ENCODE assay signal across 10 mouse cellular contexts in genomic region chr5:124992891-124993290, GRCm38 (mm10). TPM values are rescaled to one million over a fixed set of nuclear protein-coding genes. Genes with fewer than 3 reads are reported as not detected.
DNase-seq lines count a peak whose midpoint lies in the region; ATAC-seq and TF ChIP-seq lines count a peak whose summit lies in the region.
"Had no signal": no experiment of that assay in that cellular context is flagged by ENCODE, and none has a peak within 500 bp of the region (broad histone marks: within the 10 kb centered on the region; RNA-seq: fewer than 3 reads in every experiment).

No protein-coding gene starts in this region.

- no peaks in the 10 kb centered on the region for H3K9me3 ChIP-seq in liver, embryonic 12.5 days (replicated peaks)
- H3K9me3 ChIP-seq in heart, embryonic 10.5 days, result no peaks in the 10 kb centered on the region
- H3K9me3 ChIP-seq in hindbrain, postnatal 0 days (ENCODE audit: low read length), result no peaks in the 10 kb centered on the region

- H3K27me3 ChIP-seq in liver, adult 2 months (ENCODE audit: control insufficient read depth, insufficient read depth, low read length), result no peaks in the 10 kb centered on the region
- H3K27me3 ChIP-seq in liver, embryonic 12.5 days (replicated peaks), result peaks cover 26% of the 10 kb centered on the region
- no peaks in the 10 kb centered on the region for H3K27me3 ChIP-seq in heart, embryonic 10.5 days (ENCODE audit: insufficient read depth, poor library complexity, severe bottlenecking)
- no peaks in the 10 kb centered on the region for H3K27me3 ChIP-seq in hindbrain, postnatal 0 days (ENCODE audit: insufficient read depth, low read length)

- no peaks in the 10 kb centered on the region for H3K4me1 ChIP-seq in liver, adult 2 months (ENCODE audit: control insufficient read depth, insufficient read depth, low read length)
- H3K4me1 ChIP-seq in liver, embryonic 12.5 days, result 0 out of 2 replicates have a peak, but pooled peaks cover 4% of the 10 kb centered on the region
- peaks cover 8% of the 10 kb centered on the region for H3K4me1 ChIP-seq in heart, embryonic 10.5 days
- H3K4me1 ChIP-seq in hindbrain, postnatal 0 days (ENCODE audit: insufficient read depth, low read length), result no peaks in the 10 kb centered on the region

- no peaks in the 10 kb centered on the region for H3K36me3 ChIP-seq in liver, adult 2 months (ENCODE audit: control insufficient read depth, insufficient read depth, low read length)
- H3K36me3 ChIP-seq in liver, embryonic 12.5 days, result no peaks in the 10 kb centered on the region
- no peaks in the 10 kb centered on the region for H3K36me3 ChIP-seq in heart, embryonic 10.5 days
- no peaks in the 10 kb centered on the region for H3K36me3 ChIP-seq in hindbrain, postnatal 0 days (ENCODE audit: insufficient read depth, low read length)

- 62% methylated on average over 11 of the region's 11 CpGs for WGBS in liver, adult 2 months
- 13% methylated on average over 11 of the region's 11 CpGs for WGBS in liver, embryonic 12.5 days (ENCODE audit: insufficient replicate concordance)
- WGBS in heart, embryonic 10.5 days, result 48% methylated on average over 11 of the region's 11 CpGs
- WGBS in hindbrain, postnatal 0 days, result 78% methylated on average over 11 of the region's 11 CpGs

- TF ChIP-seq CTCF in liver, adult 2 months (IDR thresholded peaks at IDR 0.05; ENCODE audit: low read depth, low read length), result no peak
- TF ChIP-seq CTCF in hindbrain, postnatal 0 days (IDR thresholded peaks at IDR 0.05; ENCODE audit: low read depth), result no peak

- H3K4me3 ChIP-seq in liver, adult 2 months (ENCODE audit: insufficient read depth, low read depth, low read length), result no peak overlapping the region
- no peak overlapping the region for H3K4me3 ChIP-seq in liver, embryonic 12.5 days
- no peak overlapping the region for H3K4me3 ChIP-seq in heart, embryonic 10.5 days
- H3K4me3 ChIP-seq in hindbrain, postnatal 0 days (ENCODE audit: low read length), result no peak overlapping the region

- no peak overlapping the region for H3K4me2 ChIP-seq in liver, embryonic 12.5 days
- H3K4me2 ChIP-seq in hindbrain, postnatal 0 days (ENCODE audit: low read depth, low read length), result no peak overlapping the region

- TF ChIP-seq POLR2A in liver, adult 2 months (IDR thresholded peaks at IDR 0.05; ENCODE audit: extremely low read depth, insufficient read depth, low read length), result no peak

- H3K79me2 ChIP-seq in liver, adult 2 months (ENCODE audit: control insufficient read depth, insufficient read depth, low read length), result no peaks in the 10 kb centered on the region

- peak overlapping the region; percentile 44; the same call in 1 of the 2 replicates for H3K27ac ChIP-seq in liver, adult 2 months (replicated peaks; ENCODE audit: insufficient read depth, low read depth, low read length)
- no peak overlapping the region for H3K27ac ChIP-seq in liver, embryonic 12.5 days
- H3K27ac ChIP-seq in heart, embryonic 10.5 days, result peak overlapping the region; percentile 52; the same call in 1 of the 2 replicates
- H3K27ac ChIP-seq in hindbrain, postnatal 0 days, result no peak overlapping the region
- H3K27ac ChIP-seq: macrophage had no signal

- no peak for ATAC-seq in liver, embryonic 12.5 days
- ATAC-seq in hindbrain, postnatal 0 days, result no peak

- DNase-seq in liver, adult 2 months (ENCODE audit: extremely low read depth, low read depth, low spot score), result peak; percentile 24
- DNase-seq in heart, embryonic 10.5 days (ENCODE audit: low spot score), result no peak
- DNase-seq in kidney, adult 9 months, result peak; percentile 61
- DNase-seq in lung, postnatal 25 days (ENCODE audit: low spot score), result peak; percentile 29
- no peak for DNase-seq in layer of hippocampus, adult 9-11 months
- no peak for DNase-seq in hindbrain, postnatal 0 days (ENCODE audit: low spot score)
- DNase-seq: embryo, embryonic 11 days had no signal

- no peak overlapping the region for H3K9ac ChIP-seq in liver, adult 2 months (ENCODE audit: low read depth, low read length)
- no peak overlapping the region for H3K9ac ChIP-seq in liver, embryonic 12.5 days
- H3K9ac ChIP-seq in hindbrain, postnatal 0 days (replicated peaks; ENCODE audit: low read length), result no peak overlapping the region

RNA-seq across cellular contexts. Expression of gene Rflna, which starts 10.1 kb away (rescaled TPM):
- not detected in 2 replicates for total RNA-seq in liver, adult 2 months (2014; rRNA removed)
- 0.22 and 0.24 TPM in 2 replicates for polyA plus RNA-seq in liver, adult 2 months (2012; rRNA removed)
- polyA plus RNA-seq in liver, embryonic 12.5 days (2016; fragmentation: Nextera tagmentation; extraction: Ambion mirVana), result 0.45 and 0.69 TPM in 2 replicates
- 1.1 and 2.6 TPM in 2 replicates for polyA plus RNA-seq in heart, embryonic 10.5 days (2016; fragmentation: Nextera tagmentation; extraction: Ambion mirVana)
- total RNA-seq in hindbrain, postnatal 0 days (2014; rRNA removed), result 9.8 and 14.2 TPM in 2 replicates
- polyA plus RNA-seq in hindbrain, postnatal 0 days (2015; fragmentation: Nextera tagmentation; extraction: Ambion mirVana), result 7.4 and 7.5 TPM in 2 replicates
- total RNA-seq: MEL had no signal
- polyA plus RNA-seq: macrophage had no signal

Comparison
In these comparisons a context has a peak if more than half of its experiments do, and no peak if none do; other contexts are left out.
1. H3K27ac ChIP-seq: peak in liver, adult 2 months (single experiment) and heart, embryonic 10.5 days (single experiment); none in liver, embryonic 12.5 days (single experiment) and hindbrain, postnatal 0 days (single experiment).
2. DNase-seq: peak in liver, adult 2 months (single experiment), kidney, adult 9 months (single experiment) and lung, postnatal 25 days (single experiment); none in heart, embryonic 10.5 days (single experiment), layer of hippocampus, adult 9-11 months (single experiment) and hindbrain, postnatal 0 days (single experiment).